Mouse (Mus musculus): ENCODE data around the gene Cdcp2. TPM values are rescaled to one million over a fixed set of nuclear protein-coding genes. Genes with fewer than 3 reads are reported as not detected.
A peak's percentile ranks its signal among the peaks of the same experiment; 100 is the strongest.

Cdcp2 gene
- total and polyA plus RNA-seq, 3 experiments = 6.9 to 16.9 (median 13.4) TPM

- Histone ChIP-seq H3K79me2 (replicated peaks; ENCODE audit: control insufficient read depth, extremely low read depth, insufficient read depth, poor library complexity, severe bottlenecking) (no peaks in the 10 kb centered on the region), H3K9ac (ENCODE audit: insufficient read depth, low read depth) (no peak overlapping the region), H3K9me3 (replicated peaks; ENCODE audit: low read length) (no peaks in the 10 kb centered on the region), H3K27me3 (replicated peaks) (no peaks in the 10 kb centered on the region), H3K36me3 (replicated peaks in 1 of 2; ENCODE audit: control insufficient read depth in 1 of 2, insufficient read depth in 1 of 2, low read length in 1 of 2) (peaks cover 27 to 58% of the 10 kb centered on the region in 2 experiments), H3K4me2 (ENCODE audit: insufficient read depth, low read depth, poor library complexity, severe bottlenecking) (no peak overlapping the region), H3K4me1 (ENCODE audit: control insufficient read depth in 1 of 2, insufficient read depth in 2 of 2) (peaks cover 9 to 49% of the 10 kb centered on the region in 2 experiments), H3K27ac (ENCODE audit: insufficient read depth, low read depth) (no peak overlapping the region), H3K4me3 (replicated peaks in 1 of 3; ENCODE audit: low read depth in 2 of 3, low read length in 2 of 3, poor library complexity in 1 of 3) (no peak overlapping the region)
- DNase-seq (ENCODE audit: extremely low read depth) = peak; percentile 69
- dilution Hi-C loops (cut with MboI; ENCODE audit: extremely low pct_ligation_motif_present, extremely low pct_unique_long_range_greater_than_20kb, low sequenced_read_pairs) = no loop called here
- in situ Hi-C loops (cut with MboI; ENCODE audit: low pct_ligation_motif_present, low pct_unique_long_range_greater_than_20kb, low sequenced_read_pairs) = no loop called here
- TF ChIP-seq MAX (IDR thresholded peaks at IDR 0.05; ENCODE audit: low read length) (no peak), KAT2A (IDR thresholded peaks at IDR 0.05; ENCODE audit: insufficient replicate concordance, low read length) (0 out of 2 replicates have a peak, but pooled peaks have one; percentile 31)
Observed at GRCm38 (mm10) chr4:107052962-107053553, 43.6 kb upstream of the Cdcp2 start.

GRCm38 (mm10) chr4:107056088-107056487, 40.6 kb upstream of the Cdcp2 start:
- in situ Hi-C loops (cut with MboI; ENCODE audit: low pct_ligation_motif_present, low pct_unique_long_range_greater_than_20kb, low sequenced_read_pairs) (no loop called here), dilution Hi-C loops (cut with MboI; ENCODE audit: extremely low pct_ligation_motif_present, extremely low pct_unique_long_range_greater_than_20kb, low sequenced_read_pairs) (no loop called here)
- Histone ChIP-seq H3K4me3 (replicated peaks in 1 of 3; ENCODE audit: low read depth in 2 of 3, low read length in 2 of 3, poor library complexity in 1 of 3) (no peak overlapping the region), H3K27ac (ENCODE audit: insufficient read depth, low read depth) (no peak overlapping the region), H3K4me1 (ENCODE audit: control insufficient read depth in 1 of 2, insufficient read depth in 2 of 2) (peaks cover 7 to 28% of the 10 kb centered on the region in 2 experiments), H3K4me2 (ENCODE audit: insufficient read depth, low read depth, poor library complexity, severe bottlenecking) (no peak overlapping the region), H3K27me3 (replicated peaks) (no peaks in the 10 kb centered on the region), H3K36me3 (replicated peaks in 1 of 2; ENCODE audit: control insufficient read depth in 1 of 2, insufficient read depth in 1 of 2, low read length in 1 of 2) (peaks cover 52 to 67% of the 10 kb centered on the region in 2 experiments), H3K79me2 (replicated peaks; ENCODE audit: control insufficient read depth, extremely low read depth, insufficient read depth, poor library complexity, severe bottlenecking) (no peaks in the 10 kb centered on the region), H3K9me3 (replicated peaks; ENCODE audit: low read length) (no peaks in the 10 kb centered on the region), H3K9ac (ENCODE audit: insufficient read depth, low read depth) (no peak overlapping the region)
- TF ChIP-seq MAFK (IDR thresholded peaks at IDR 0.05; ENCODE audit: insufficient replicate concordance, low read length) (no peak), ZMIZ1 (IDR thresholded peaks at IDR 0.05; ENCODE audit: low read depth, low read length) (no peak), ZKSCAN1 (IDR thresholded peaks at IDR 0.05; ENCODE audit: borderline replicate concordance, low read depth, low read length) (no peak), EP300 (IDR thresholded peaks at IDR 0.05; ENCODE audit: low read length) (no peak), CTCF (conservative IDR thresholded peaks at IDR 0.05 in 1 of 2, IDR thresholded peaks at IDR 0.05 in 1 of 2; ENCODE audit: low read depth in 2 of 2, low read length in 2 of 2) (no peak)
- no peak for DNase-seq (ENCODE audit: extremely low read depth)

GRCm38 (mm10) chr4:107058346-107058745, 38.3 kb upstream of the Cdcp2 start:
- Histone ChIP-seq H3K36me3 (replicated peaks in 1 of 2; ENCODE audit: control insufficient read depth in 1 of 2, insufficient read depth in 1 of 2, low read length in 1 of 2) (peaks cover 67 to 85% of the 10 kb centered on the region in 2 experiments), H3K79me2 (replicated peaks; ENCODE audit: control insufficient read depth, extremely low read depth, insufficient read depth, poor library complexity, severe bottlenecking) (no peaks in the 10 kb centered on the region), H3K4me2 (ENCODE audit: insufficient read depth, low read depth, poor library complexity, severe bottlenecking) (no peak overlapping the region), H3K27me3 (replicated peaks) (no peaks in the 10 kb centered on the region), H3K27ac (ENCODE audit: insufficient read depth, low read depth) (no peak overlapping the region), H3K9me3 (replicated peaks; ENCODE audit: low read length) (no peaks in the 10 kb centered on the region), H3K9ac (ENCODE audit: insufficient read depth, low read depth) (no peak overlapping the region), H3K4me1 (ENCODE audit: control insufficient read depth in 1 of 2, insufficient read depth in 2 of 2) (peaks cover 0 to 5% of the 10 kb centered on the region in 2 experiments; a peak in 2 of 4 replicates), H3K4me3 (replicated peaks in 1 of 3; ENCODE audit: low read depth in 2 of 3, low read length in 2 of 3, poor library complexity in 1 of 3) (no peak overlapping the region)
- in situ Hi-C loops (cut with MboI; ENCODE audit: low pct_ligation_motif_present, low pct_unique_long_range_greater_than_20kb, low sequenced_read_pairs) (no loop called here), dilution Hi-C loops (cut with MboI; ENCODE audit: extremely low pct_ligation_motif_present, extremely low pct_unique_long_range_greater_than_20kb, low sequenced_read_pairs) (no loop called here)
- DNase-seq (ENCODE audit: extremely low read depth) = no peak
- TF ChIP-seq SIN3A (IDR thresholded peaks at IDR 0.05; ENCODE audit: low read length) = no peak
- no peak for TF ChIP-seq CHD2 (IDR thresholded peaks at IDR 0.05; ENCODE audit: low read length)
- no peak for TF ChIP-seq SMC3 (IDR thresholded peaks at IDR 0.05; ENCODE audit: low read depth, low read length)
- no peak for TF ChIP-seq E2F4 (IDR thresholded peaks at IDR 0.05; ENCODE audit: insufficient replicate concordance, low read depth, low read length)
- TF ChIP-seq RAD21 (IDR thresholded peaks at IDR 0.05; ENCODE audit: low read depth, low read length) = no peak
- no peak for TF ChIP-seq MXI1 (IDR thresholded peaks at IDR 0.05; ENCODE audit: low read depth, low read length)
